Mouse (Mus musculus): ENCODE data around the gene Acvr1b. TPM values are rescaled to one million over a fixed set of nuclear protein-coding genes. Genes with fewer than 3 reads are reported as not detected.

Gene Acvr1b
- polyA plus RNA-seq, 1 experiment from 2014 or later: 1.6 TPM

DNA sequence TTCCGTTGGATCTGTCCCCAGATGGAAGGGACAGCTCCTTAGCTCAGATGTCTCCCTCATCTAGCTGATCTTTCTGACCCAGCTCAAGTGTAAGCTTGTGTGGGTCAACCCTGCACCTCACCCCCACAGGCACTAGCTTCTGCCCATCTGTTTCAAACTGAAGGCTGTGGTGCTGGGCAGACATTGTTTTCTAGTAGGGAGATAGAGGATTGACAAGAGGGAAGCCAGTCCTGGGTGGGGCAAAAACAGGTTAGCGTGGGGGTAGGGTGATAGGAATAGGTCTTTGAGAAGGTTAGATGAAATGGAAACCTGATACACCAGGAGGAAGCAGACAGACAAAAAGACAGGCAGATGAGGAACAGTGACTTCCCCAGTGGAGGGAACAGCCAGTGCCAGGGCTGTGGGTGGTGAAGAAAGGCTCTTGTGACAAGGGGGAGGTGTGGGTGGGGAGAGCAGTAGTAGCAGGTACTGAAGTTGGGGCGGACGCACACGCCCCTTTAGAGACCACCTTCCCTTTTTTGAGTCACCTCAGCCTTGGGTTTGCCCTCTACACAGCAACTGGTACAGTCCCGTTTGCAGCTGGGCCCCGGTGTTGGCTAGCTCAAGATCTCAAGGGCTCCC lies 82.1 kb downstream of the Acvr1b start:
- Histone ChIP-seq H3K36me3 (replicated peaks) (no peaks in the 10 kb centered on the region), H3K4me1 (replicated peaks) (peaks cover 11% of the 10 kb centered on the region), H3K4me2 (no peak overlapping the region), H3K9ac (no peak overlapping the region), H3K9me3 (replicated peaks) (no peaks in the 10 kb centered on the region), H3K27me3 (peaks cover 43% of the 10 kb centered on the region), H3K27ac (replicated peaks) (no peak overlapping the region), H3K4me3 (replicated peaks) (no peak overlapping the region)
- 58% methylated on average over 7 of the region's 7 CpGs for WGBS (ENCODE audit: insufficient replicate concordance)
- no peak for ATAC-seq (ENCODE audit: insufficient read depth)

GRCm38 (mm10) chr15:101256463-101257206 lies 82.8 kb downstream of the Acvr1b start:
- Histone ChIP-seq H3K4me1 (replicated peaks) (peaks cover 18% of the 10 kb centered on the region), H3K9ac (no peak overlapping the region), H3K9me3 (replicated peaks) (no peaks in the 10 kb centered on the region), H3K27ac (replicated peaks) (no peak overlapping the region), H3K27me3 (peaks cover 37% of the 10 kb centered on the region), H3K4me3 (replicated peaks) (no peak overlapping the region), H3K36me3 (replicated peaks) (no peaks in the 10 kb centered on the region), H3K4me2 (no peak overlapping the region)
- WGBS (ENCODE audit: insufficient replicate concordance): 42% methylated on average over 14 of the region's 14 CpGs
- ATAC-seq (ENCODE audit: insufficient read depth): no peak

- Histone ChIP-seq H3K9me3 (replicated peaks) (no peaks in the 10 kb centered on the region), H3K27me3 (peaks cover 29% of the 10 kb centered on the region), H3K9ac (no peak overlapping the region), H3K27ac (replicated peaks) (no peak overlapping the region), H3K4me2 (no peak overlapping the region), H3K4me1 (replicated peaks) (peaks cover 26% of the 10 kb centered on the region), H3K36me3 (replicated peaks) (no peaks in the 10 kb centered on the region), H3K4me3 (replicated peaks) (no peak overlapping the region)
- 32% methylated on average over 11 of the region's 11 CpGs for WGBS (ENCODE audit: insufficient replicate concordance)
- no peak for ATAC-seq (ENCODE audit: insufficient read depth)
Measured at GRCm38 (mm10) chr15:101258420-101258819, 84.6 kb downstream of the Acvr1b start.

DNA sequence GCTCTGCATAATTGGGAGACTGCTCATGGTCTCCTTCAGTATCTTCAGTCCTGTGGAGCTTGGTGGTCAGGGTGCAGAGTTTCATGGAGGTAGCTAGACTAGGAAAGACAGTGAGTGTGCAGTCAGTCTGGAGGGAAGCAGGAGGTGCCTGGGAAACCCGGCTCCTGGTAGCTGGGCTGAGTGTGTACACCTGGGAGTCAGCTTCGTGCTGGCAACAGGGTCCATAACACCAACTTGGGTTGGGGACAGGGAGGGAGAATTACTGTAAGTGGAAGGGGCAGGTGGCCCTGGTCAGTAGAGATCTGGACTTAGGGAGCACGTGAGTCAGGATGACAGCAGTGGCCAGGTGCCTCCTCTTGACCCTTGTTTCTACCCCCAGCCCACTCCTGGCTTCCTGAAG lies 86.1 kb downstream of the Acvr1b start:
- H3K4me1 ChIP-seq (replicated peaks): peaks cover 16% of the 10 kb centered on the region
- no peak overlapping the region for H3K27ac ChIP-seq (replicated peaks)
- no peaks in the 10 kb centered on the region for H3K9me3 ChIP-seq (replicated peaks)
- ATAC-seq (ENCODE audit: insufficient read depth): no peak
- no peak overlapping the region for H3K4me3 ChIP-seq (replicated peaks)
- no peak overlapping the region for H3K9ac ChIP-seq
- H3K36me3 ChIP-seq (replicated peaks): no peaks in the 10 kb centered on the region
- no peak overlapping the region for H3K4me2 ChIP-seq
- WGBS (ENCODE audit: insufficient replicate concordance): 48% methylated on average over 3 of the region's 3 CpGs
- peaks cover 18% of the 10 kb centered on the region for H3K27me3 ChIP-seq

DNA sequence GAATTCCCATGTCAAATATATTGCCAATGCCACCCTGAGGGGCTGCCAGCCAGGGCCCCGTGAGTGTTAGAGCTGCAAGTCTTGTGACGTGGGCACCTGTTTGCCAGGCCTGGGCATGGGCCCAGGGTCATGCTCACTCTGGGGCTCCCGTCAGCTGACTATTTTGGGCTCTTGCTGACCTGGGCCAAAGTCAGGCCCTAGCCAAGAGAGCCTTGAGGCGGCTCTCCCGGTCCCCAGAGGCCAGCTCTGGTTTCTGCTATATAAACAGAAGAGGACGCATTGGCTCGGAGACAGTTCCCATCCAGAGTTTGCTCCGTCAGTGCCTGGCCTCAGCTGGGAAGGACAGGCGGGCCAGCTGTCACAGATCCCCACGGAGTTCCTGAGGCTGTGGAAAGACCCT lies 86.5 kb downstream of the Acvr1b start:
- no peak for ATAC-seq (ENCODE audit: insufficient read depth)
- 58% methylated on average over 10 of the region's 10 CpGs for WGBS (ENCODE audit: insufficient replicate concordance)
- no peak overlapping the region for H3K27ac ChIP-seq (replicated peaks)
- H3K9ac ChIP-seq: no peak overlapping the region
- peaks cover 16% of the 10 kb centered on the region for H3K4me1 ChIP-seq (replicated peaks)
- no peaks in the 10 kb centered on the region for H3K9me3 ChIP-seq (replicated peaks)
- H3K36me3 ChIP-seq (replicated peaks): no peaks in the 10 kb centered on the region
- no peak overlapping the region for H3K4me3 ChIP-seq (replicated peaks)
- H3K4me2 ChIP-seq: no peak overlapping the region
- peaks cover 18% of the 10 kb centered on the region for H3K27me3 ChIP-seq

- H3K4me3 ChIP-seq (replicated peaks): no peak overlapping the region
- H3K4me1 ChIP-seq (replicated peaks): peaks cover 18% of the 10 kb centered on the region
- H3K36me3 ChIP-seq (replicated peaks): no peaks in the 10 kb centered on the region
- H3K27ac ChIP-seq (replicated peaks): peak overlapping the region; percentile 61
- H3K9me3 ChIP-seq (replicated peaks): no peaks in the 10 kb centered on the region
- peak overlapping the region; percentile 30; the same call in 1 of the 2 replicates for H3K4me2 ChIP-seq
- H3K9ac ChIP-seq: no peak overlapping the region
- no peak for ATAC-seq (ENCODE audit: insufficient read depth)
- 15% methylated on average over 13 of the region's 13 CpGs for WGBS (ENCODE audit: insufficient replicate concordance)
- peaks cover 22% of the 10 kb centered on the region for H3K27me3 ChIP-seq
Measured at GRCm38 (mm10) chr15:101260874-101261622, 87.2 kb downstream of the Acvr1b start.

DNA sequence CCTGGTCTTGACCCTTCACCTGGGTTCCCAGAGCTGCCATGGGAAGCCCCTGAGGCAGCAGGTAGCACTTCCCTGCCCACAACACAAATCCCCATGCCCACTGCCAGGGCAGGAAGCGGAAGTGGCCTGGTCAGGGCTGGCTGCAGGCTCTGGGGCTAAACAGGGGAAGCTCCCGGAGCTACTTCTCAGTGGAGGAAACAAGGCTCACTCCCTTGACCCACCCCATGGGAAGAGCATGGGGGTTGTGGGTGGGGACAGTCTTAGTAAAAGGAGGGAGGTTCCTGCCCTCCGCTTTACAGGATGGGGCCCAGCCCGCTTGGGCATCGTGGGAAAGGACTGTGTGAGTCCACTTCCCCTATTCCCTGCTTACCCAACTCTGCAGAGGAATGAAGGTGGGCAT lies 88.6 kb downstream of the Acvr1b start:
- Histone ChIP-seq H3K27me3 (peaks cover 37% of the 10 kb centered on the region), H3K9me3 (replicated peaks) (no peaks in the 10 kb centered on the region), H3K9ac (no peak overlapping the region), H3K4me3 (replicated peaks) (no peak overlapping the region), H3K36me3 (replicated peaks) (no peaks in the 10 kb centered on the region), H3K4me2 (0 out of 2 replicates have a peak overlapping the region, but pooled peaks have one; percentile 3), H3K4me1 (replicated peaks) (peaks cover 22% of the 10 kb centered on the region), H3K27ac (replicated peaks) (peak overlapping the region; percentile 24; the same call in 1 of the 2 replicates)
- ATAC-seq (ENCODE audit: insufficient read depth): peak; percentile 10; the same call in 1 of the 2 replicates
- WGBS (ENCODE audit: insufficient replicate concordance): 19% methylated on average over 5 of the region's 5 CpGs

Small RNA genes within 50 kb of the gene (microRNA-seq; reads per million reads assigned to microRNA genes)
- not detected for gene Mir6962

Other genes with a start within 250 kb of the Acvr1b start
- gene Gm47841, start 126.7 kb upstream of the Acvr1b start, polyA plus RNA-seq (2015; fragmentation: Nextera tagmentation; extraction: Ambion mirVana): not detected in 2 replicates
- gene Fignl2, start 95.5 kb upstream of the Acvr1b start, polyA plus RNA-seq (2015; fragmentation: Nextera tagmentation; extraction: Ambion mirVana): 0.07 and 0.08 TPM in 2 replicates
- gene Ankrd33, start 58.3 kb upstream of the Acvr1b start, polyA plus RNA-seq (2015; fragmentation: Nextera tagmentation; extraction: Ambion mirVana): not detected in 2 replicates
- gene Acvrl1, start 45.5 kb upstream of the Acvr1b start, polyA plus RNA-seq (2015; fragmentation: Nextera tagmentation; extraction: Ambion mirVana): 1.4 and 2.6 TPM in 2 replicates
- gene Grasp, start 50.1 kb downstream of the Acvr1b start, polyA plus RNA-seq (2015; fragmentation: Nextera tagmentation; extraction: Ambion mirVana): 0.37 and 0.46 TPM in 2 replicates
- gene Nr4a1, start 80.2 kb downstream of the Acvr1b start, polyA plus RNA-seq (2015; fragmentation: Nextera tagmentation; extraction: Ambion mirVana): 0.68 and 0.83 TPM in 2 replicates
- 25.5 and 27.3 TPM in 2 replicates for gene Atg101, start 110.2 kb downstream of the Acvr1b start, polyA plus RNA-seq (2015; fragmentation: Nextera tagmentation; extraction: Ambion mirVana)
- 0.30 and 0.81 TPM in 2 replicates for gene 6030408B16Rik, start 119.1 kb downstream of the Acvr1b start, polyA plus RNA-seq (2015; fragmentation: Nextera tagmentation; extraction: Ambion mirVana)
- gene Krt80, start 196.1 kb downstream of the Acvr1b start, polyA plus RNA-seq (2015; fragmentation: Nextera tagmentation; extraction: Ambion mirVana): 0.43 and 0.44 TPM in 2 replicates
- gene Krt7, start 237.0 kb downstream of the Acvr1b start, polyA plus RNA-seq (2015; fragmentation: Nextera tagmentation; extraction: Ambion mirVana): 1.7 TPM in 2 replicates